Mouse (Mus musculus) layer of hippocampus, adult 18-20 months (tissue): Measurements from ENCODE around the gene Hmg20b. TPM values are rescaled to one million over a fixed set of nuclear protein-coding genes. Genes with fewer than 3 reads are reported as not detected.
A peak's percentile ranks its signal among the peaks of the same experiment; 100 is the strongest.

ENCODE experiments used
- DNase-seq, 2 experiments: peaks; one replicate each; pipeline ENCODE4 v3.0.0; 2022; ENCODE audit warnings: low spot score in 2 of 2
- total RNA-seq, 2 experiments: library from RNA; stranded (reverse); gene quantifications; 2 replicates each; pipeline ENCODE4 v1.2.3; 2021

Gene Hmg20b
- total RNA-seq, 2 experiments from 2014 or later, result 32.4 to 37.0 TPM

- no peak for DNase-seq
Observed at GRCm38 (mm10) chr10:81355533-81355932, 5.3 kb upstream of the Hmg20b start.

- DNase-seq, result no peak
Observed at GRCm38 (mm10) chr10:81354738-81355477, 4.6 kb upstream of the Hmg20b start.

GRCm38 (mm10) chr10:81351678-81352291 is 1.5 kb upstream of the Hmg20b start:
- no peak for DNase-seq

- no peak for DNase-seq
Observed at GRCm38 (mm10) chr10:81349961-81350350, 324 bp downstream of the Hmg20b start.

GRCm38 (mm10) chr10:81349146-81349545 is 1.1 kb downstream of the Hmg20b start:
- no peak for DNase-seq

GRCm38 (mm10) chr10:81346453-81347067 is 3.7 kb downstream of the Hmg20b start:
- DNase-seq, result no peak

GRCm38 (mm10) chr10:81345162-81345534 is 5.1 kb downstream of the Hmg20b start:
- DNase-seq, result no peak

GRCm38 (mm10) chr10:81344421-81345161 is 5.7 kb downstream of the Hmg20b start:
- DNase-seq, result no peak

GRCm38 (mm10) chr10:81342686-81343505 is 7.4 kb downstream of the Hmg20b start, which contains the start of gene Gipc3:
Gene Gipc3 (minus strand): TSS chr10:81343266.
- no peak for DNase-seq

GRCm38 (mm10) chr10:81341333-81341949 is 8.8 kb downstream of the Hmg20b start:
- DNase-seq, result peak in 1 of 2 experiments; percentile 67

- DNase-seq, result no peak
Observed at GRCm38 (mm10) chr10:81340551-81341332, 9.5 kb downstream of the Hmg20b start.

- DNase-seq, result no peak
Observed at GRCm38 (mm10) chr10:81336558-81336957, 13.7 kb downstream of the Hmg20b start.

GRCm38 (mm10) chr10:81335393-81336340 is 14.6 kb downstream of the Hmg20b start:
- no peak for DNase-seq

- DNase-seq, result no peak
Observed at GRCm38 (mm10) chr10:81334324-81334723, 16.0 kb downstream of the Hmg20b start.

- no peak for DNase-seq
Observed at GRCm38 (mm10) chr10:81332277-81332676, 18.0 kb downstream of the Hmg20b start.

- DNase-seq, result no peak
Observed at GRCm38 (mm10) chr10:81330007-81330406, 20.3 kb downstream of the Hmg20b start.

GRCm38 (mm10) chr10:81329194-81329975 is 20.9 kb downstream of the Hmg20b start:
- no peak for DNase-seq

GRCm38 (mm10) chr10:81328386-81328785 is 21.9 kb downstream of the Hmg20b start, which contains the start of gene Tbxa2r:
Gene Tbxa2r (plus strand): TSS chr10:81328731.
- DNase-seq, result no peak
